Mouse (Mus musculus) ES-Bruce4 (cell line): Measurements from ENCODE around the gene Manbal. TPM values are rescaled to one million over a fixed set of nuclear protein-coding genes. Genes with fewer than 3 reads are reported as not detected.

Source experiments
- H3K27ac ChIP-seq: 2 replicates; pipeline ENCODE4 v1.5.1; 2012; ENCODE audit warnings: low read length, inconsistent platforms; ENCODE audit not compliant: insufficient read depth
- H3K27me3 ChIP-seq: 2 replicates; pipeline ENCODE4 v1.6.1; 2012; ENCODE audit warnings: mild to moderate bottlenecking, low read length, inconsistent platforms; ENCODE audit not compliant: control insufficient read depth, poor library complexity, insufficient read depth, severe bottlenecking
- H3K36me3 ChIP-seq: 2 replicates; pipeline ENCODE4 v1.6.1; 2012; ENCODE audit warnings: inconsistent platforms, mild to moderate bottlenecking, low read length, moderate library complexity; ENCODE audit not compliant: control insufficient read depth, poor library complexity, insufficient read depth, severe bottlenecking
- H3K4me1 ChIP-seq: one replicate; pipeline ENCODE4 v1.8.1; 2011; ENCODE audit warnings: low read length; ENCODE audit not compliant: control insufficient read depth, insufficient read depth
- H3K4me3 ChIP-seq: 2 replicates; pipeline ENCODE4 v1.5.1; 2011; ENCODE audit warnings: low read depth, mild to moderate bottlenecking, low read length
- H3K9ac ChIP-seq: 2 replicates; pipeline ENCODE4 v1.6.1; 2012; ENCODE audit warnings: low read depth, mild to moderate bottlenecking, inconsistent platforms; ENCODE audit not compliant: poor library complexity, severe bottlenecking
- H3K9me3 ChIP-seq: replicated peaks from 2 replicates; pipeline ENCODE4 v1.6.1; 2012; ENCODE audit warnings: mild to moderate bottlenecking, low read length, inconsistent platforms; ENCODE audit not compliant: control insufficient read depth, poor library complexity, insufficient read depth, severe bottlenecking
- CTCF ChIP-seq: IDR thresholded peaks from one replicate; pipeline ENCODE4 v1.8.1; 2011; ENCODE audit warnings: low read depth, low read length
- EP300 ChIP-seq: IDR thresholded peaks from 2 replicates; pipeline ENCODE4 v1.6.1; 2011; ENCODE audit warnings: low read depth, low read length; ENCODE audit not compliant: insufficient read depth
- POLR2A ChIP-seq: IDR thresholded peaks from one replicate; pipeline ENCODE4 v1.8.1; 2011; ENCODE audit warnings: low read length; ENCODE audit not compliant: insufficient read depth
- polyA plus RNA-seq: library from polyadenylated mRNA; stranded (reverse); fragments of >200 nt; gene quantifications from 2 replicates; pipeline ENCODE4 v1.2.4, GENCODE M21; 2011; ENCODE audit warnings: low read depth; ENCODE audit not compliant: missing spikeins, insufficient read depth, insufficient read length

The Manbal gene
- polyA plus RNA-seq, 1 experiment: 37.8 TPM

DNA sequence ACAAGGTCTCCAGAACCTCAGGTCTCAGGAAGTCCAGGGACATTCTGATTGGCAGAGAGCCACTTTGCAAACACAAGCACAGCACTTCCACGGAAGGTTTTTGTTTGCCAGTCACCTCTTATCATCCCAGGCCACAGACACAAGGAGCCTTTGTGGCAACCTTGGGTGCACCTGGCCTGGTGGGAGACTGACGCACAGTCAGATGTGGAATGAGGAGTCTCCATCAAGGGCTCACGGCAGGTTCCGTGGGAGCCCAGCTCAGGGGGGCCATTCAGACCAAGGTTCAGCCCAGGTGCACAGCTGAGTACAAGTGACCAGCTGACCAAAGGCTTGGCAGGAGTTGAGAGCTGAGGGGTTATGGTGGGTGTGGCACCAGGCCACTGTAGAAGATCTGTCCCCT is 30.0 kb downstream of the Manbal start:
- Histone ChIP-seq H3K4me3 (no peak overlapping the region), H3K36me3 (no peaks in the 10 kb centered on the region), H3K27ac (no peak overlapping the region), H3K4me1 (peaks cover 12% of the 10 kb centered on the region), H3K27me3 (no peaks in the 10 kb centered on the region), H3K9ac (no peak overlapping the region), H3K9me3 (no peaks in the 10 kb centered on the region)
- TF ChIP-seq POLR2A (no peak), CTCF (no peak), EP300 (no peak)

DNA sequence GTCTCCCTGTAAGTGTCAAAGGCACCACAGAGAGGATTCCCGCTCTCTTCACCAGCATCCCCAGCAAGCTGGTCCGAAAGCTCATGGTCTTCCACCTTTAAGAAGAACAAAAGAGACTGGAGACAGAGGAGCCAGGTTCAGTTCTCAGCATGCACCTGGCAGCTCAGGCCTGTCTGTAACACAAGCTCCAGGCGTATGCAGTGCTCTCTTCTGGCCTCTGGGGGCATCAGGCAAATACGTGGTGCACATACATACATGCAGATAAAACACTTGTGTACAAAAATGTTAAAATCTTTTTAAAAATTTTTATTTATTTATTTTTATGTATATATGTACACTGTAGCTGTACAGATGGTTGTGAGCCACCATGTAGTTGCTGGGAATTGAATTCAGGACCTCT is 31.1 kb downstream of the Manbal start:
- Histone ChIP-seq H3K4me1 (peaks cover 7% of the 10 kb centered on the region), H3K27ac (no peak overlapping the region), H3K4me3 (no peak overlapping the region), H3K9me3 (no peaks in the 10 kb centered on the region), H3K27me3 (no peaks in the 10 kb centered on the region), H3K9ac (no peak overlapping the region), H3K36me3 (no peaks in the 10 kb centered on the region)
- no peak for TF ChIP-seq EP300
- peak; percentile 35 for TF ChIP-seq CTCF

DNA sequence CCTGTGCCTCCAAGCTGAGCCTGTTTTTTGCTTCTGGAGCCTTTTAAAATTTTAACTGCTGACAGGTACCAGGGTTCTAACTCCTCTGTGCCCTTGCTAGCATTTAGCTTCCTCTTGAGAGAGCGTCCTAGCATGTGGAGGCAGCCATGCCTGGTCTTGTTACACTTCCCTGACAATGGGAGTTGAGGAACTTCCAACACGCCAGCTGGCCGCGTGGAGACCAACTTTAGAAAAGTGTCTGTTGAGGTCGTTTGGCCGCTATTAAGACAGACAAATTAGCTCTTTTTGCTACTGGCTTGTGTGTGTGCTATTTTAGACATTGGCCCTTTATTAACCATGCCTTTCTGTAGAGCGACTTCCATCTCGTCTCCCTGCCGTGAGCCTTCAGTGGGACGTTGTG is 32.4 kb downstream of the Manbal start:
- no peak overlapping the region for H3K27ac ChIP-seq

DNA sequence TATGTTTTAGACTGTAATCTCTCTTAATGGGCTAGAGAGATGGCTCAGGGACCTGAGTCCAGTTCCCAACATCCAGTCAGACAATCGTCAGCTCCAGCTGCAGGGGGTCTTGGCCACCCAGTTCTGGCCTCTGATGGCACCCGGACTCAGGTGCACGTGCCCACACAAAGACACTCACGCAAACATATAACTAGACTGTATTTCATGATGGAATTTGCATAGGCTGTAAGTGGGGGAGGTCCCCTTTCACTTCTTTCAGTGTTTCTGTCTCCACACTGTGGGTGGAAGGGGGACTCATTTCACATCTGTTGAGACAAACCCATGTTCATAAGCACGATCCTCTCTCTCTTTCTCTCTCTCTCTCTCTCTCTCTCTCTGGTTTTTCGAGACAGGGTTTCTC is 33.1 kb downstream of the Manbal start:
- Histone ChIP-seq H3K9me3 (no peaks in the 10 kb centered on the region), H3K27me3 (no peaks in the 10 kb centered on the region), H3K36me3 (no peaks in the 10 kb centered on the region), H3K4me1 (peaks cover 6% of the 10 kb centered on the region), H3K9ac (no peak overlapping the region), H3K4me3 (no peak overlapping the region), H3K27ac (no peak overlapping the region)
- no peak for TF ChIP-seq EP300
- no peak for TF ChIP-seq CTCF
- no peak for TF ChIP-seq POLR2A

More for the DNA sequence above, 32.4 kb downstream of the Manbal start:
- TF ChIP-seq EP300: no peak
- TF ChIP-seq POLR2A: no peak
- no peak for TF ChIP-seq CTCF
- H3K4me3 ChIP-seq: no peak overlapping the region
- H3K9me3 ChIP-seq: no peaks in the 10 kb centered on the region
- H3K36me3 ChIP-seq: no peaks in the 10 kb centered on the region
- no peaks in the 10 kb centered on the region for H3K27me3 ChIP-seq
- H3K4me1 ChIP-seq: peaks cover 6% of the 10 kb centered on the region
- H3K9ac ChIP-seq: no peak overlapping the region

DNA sequence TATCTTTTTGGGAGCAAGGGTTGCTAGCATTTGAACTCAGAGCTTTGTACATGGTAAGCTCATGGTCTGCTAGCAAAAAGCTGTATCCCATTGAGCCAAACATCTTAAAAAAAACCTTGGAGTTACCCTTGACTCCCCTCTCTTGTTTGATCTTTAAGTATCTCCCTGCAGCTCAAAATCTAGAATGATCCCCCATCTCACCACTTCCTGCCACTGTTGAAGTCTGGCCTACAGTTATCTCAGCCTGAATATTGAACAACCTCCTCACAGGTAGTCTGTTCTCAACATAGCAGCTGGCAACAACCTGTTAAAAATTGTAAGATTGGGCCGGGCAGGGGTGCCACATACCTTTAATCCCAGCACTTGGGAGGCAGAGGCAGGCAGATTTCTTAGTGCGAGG is 33.9 kb downstream of the Manbal start:
- no peaks in the 10 kb centered on the region for H3K36me3 ChIP-seq
- TF ChIP-seq EP300: no peak
- TF ChIP-seq POLR2A: no peak
- no peak for TF ChIP-seq CTCF
- H3K9me3 ChIP-seq: no peaks in the 10 kb centered on the region
- no peaks in the 10 kb centered on the region for H3K27me3 ChIP-seq
- peaks cover 3% of the 10 kb centered on the region for H3K4me1 ChIP-seq
- no peak overlapping the region for H3K27ac ChIP-seq
- H3K4me3 ChIP-seq: no peak overlapping the region
- H3K9ac ChIP-seq: no peak overlapping the region

DNA sequence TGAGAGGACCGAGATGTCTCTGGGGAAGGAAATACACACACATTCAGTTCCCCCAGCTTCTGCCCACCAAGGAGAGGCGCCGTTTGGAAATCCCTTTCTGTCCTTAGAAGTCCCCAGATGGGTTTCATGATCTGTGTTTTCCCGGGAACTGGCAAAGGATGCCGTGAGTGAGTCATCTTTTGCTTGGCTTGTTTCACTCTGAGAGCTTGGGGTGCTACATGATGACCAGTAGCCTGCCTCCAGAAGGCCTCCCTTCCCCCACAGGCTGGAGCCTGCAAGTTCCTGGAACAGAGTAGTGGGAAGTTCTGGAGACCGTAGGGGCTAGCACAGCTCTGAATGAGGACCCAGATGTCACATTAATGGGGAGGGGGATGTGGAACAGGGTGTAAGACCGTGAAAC is 40.2 kb downstream of the Manbal start:
- Histone ChIP-seq H3K4me3 (no peak overlapping the region), H3K9me3 (no peaks in the 10 kb centered on the region), H3K4me1 (peaks cover 16% of the 10 kb centered on the region), H3K27ac (no peak overlapping the region), H3K9ac (no peak overlapping the region), H3K27me3 (no peaks in the 10 kb centered on the region), H3K36me3 (no peaks in the 10 kb centered on the region)
- TF ChIP-seq CTCF (no peak), EP300 (no peak), POLR2A (no peak)
